Mouse (Mus musculus) fibroblast of lung, adult 2 months (primary cell): Measurements from ENCODE around the gene Fip1l1.

Experiments
- DNase-seq: peaks from one replicate; pipeline ENCODE4 v3.0.0-alpha.2; 2011; ENCODE audit warnings: low read depth

The Fip1l1 gene

GRCm38 (mm10) chr5:74613491-74614151 lies 78.4 kb downstream of the Fip1l1 start:
- peak; percentile 83 for DNase-seq

- peak; percentile 82 for DNase-seq
These were observed 82.7 kb downstream of the Fip1l1 start for GRCm38 (mm10) chr5:74617816-74618572.

GRCm38 (mm10) chr5:74618573-74619059 lies 83.4 kb downstream of the Fip1l1 start:
- DNase-seq, result peak; percentile 78

GRCm38 (mm10) chr5:74621691-74622470 lies 86.6 kb downstream of the Fip1l1 start:
- DNase-seq, result no peak

- peak; percentile 36 for DNase-seq
These were observed 88.2 kb downstream of the Fip1l1 start for GRCm38 (mm10) chr5:74623316-74624000.

- DNase-seq, result no peak
These were observed 89.1 kb downstream of the Fip1l1 start for GRCm38 (mm10) chr5:74624385-74624784.

- peak; percentile 40 for DNase-seq
These were observed 92.8 kb downstream of the Fip1l1 start for GRCm38 (mm10) chr5:74628001-74628400.

GRCm38 (mm10) chr5:74632369-74633114 lies 97.3 kb downstream of the Fip1l1 start:
- DNase-seq, result peak; percentile 58

- no peak for DNase-seq
These were observed 98.2 kb downstream of the Fip1l1 start for GRCm38 (mm10) chr5:74633453-74633852.

GRCm38 (mm10) chr5:74634391-74634790 lies 99.1 kb downstream of the Fip1l1 start:
- DNase-seq, result no peak

- DNase-seq, result no peak
These were observed 104.3 kb downstream of the Fip1l1 start for GRCm38 (mm10) chr5:74639516-74639915.

- DNase-seq, result no peak
These were observed 105.3 kb downstream of the Fip1l1 start for GRCm38 (mm10) chr5:74640504-74640903.

GRCm38 (mm10) chr5:74641000-74641399 lies 105.8 kb downstream of the Fip1l1 start:
- no peak for DNase-seq

GRCm38 (mm10) chr5:74642291-74642690 lies 107.0 kb downstream of the Fip1l1 start:
- no peak for DNase-seq

- no peak for DNase-seq
These were observed 112.3 kb downstream of the Fip1l1 start for GRCm38 (mm10) chr5:74647584-74647984.

- no peak for DNase-seq
These were observed 113.0 kb downstream of the Fip1l1 start for GRCm38 (mm10) chr5:74648216-74648615.
